Mouse (Mus musculus) MEL (cell line): ENCODE data around the gene Deaf1. TPM values are rescaled to one million over a fixed set of nuclear protein-coding genes. Genes with fewer than 3 reads are reported as not detected.

Experiments used
- DNase-seq: peaks from one replicate; pipeline ENCODE4 v3.0.0; 2011; ENCODE audit warnings: low read depth, low spot score
- H3K27ac ChIP-seq: 2 replicates; pipeline ENCODE4 v1.5.1; 2012; ENCODE audit warnings: low read depth, mild to moderate bottlenecking, control low read depth, low read length, moderate library complexity; ENCODE audit not compliant: control insufficient read depth
- H3K27me3 ChIP-seq, 2 experiments: fragments of 150-350 bp in 1 of 2; sonication (generic) in 1 of 2; 2 replicates each; pipeline ENCODE4 v1.6.1; 2012; ENCODE audit warnings: low read length in 2 of 2, mild to moderate bottlenecking in 2 of 2, improper control_type of control experiment in 1 of 2, moderate library complexity in 1 of 2; ENCODE audit not compliant: insufficient read depth in 2 of 2, control insufficient read depth in 1 of 2
- H3K36me3 ChIP-seq, 2 experiments: 2 replicates each; pipeline ENCODE4 v1.6.1; 2012 to 2014; ENCODE audit warnings: low read length in 2 of 2, improper control_type of control experiment in 1 of 2, inconsistent platforms in 1 of 2, mild to moderate bottlenecking in 1 of 2; ENCODE audit not compliant: insufficient read depth in 2 of 2, control insufficient read depth in 1 of 2
- H3K4me1 ChIP-seq, 2 experiments: fragments of 150-350 bp in 1 of 2; sonication (generic) in 1 of 2; 2 replicates each; pipeline ENCODE4 v1.6.1; 2012; ENCODE audit warnings: low read length in 2 of 2, improper control_type of control experiment in 1 of 2, mild to moderate bottlenecking in 1 of 2; ENCODE audit not compliant: insufficient read depth in 2 of 2, control insufficient read depth in 1 of 2
- H3K4me3 ChIP-seq, 2 experiments: fragments of 150-350 bp in 1 of 2; sonication (generic) in 1 of 2; 2 replicates each; pipeline ENCODE4 v1.5.1; 2012; ENCODE audit warnings: low read depth in 2 of 2, low read length in 2 of 2, mild to moderate bottlenecking in 2 of 2, moderate library complexity in 2 of 2, control low read depth in 1 of 2, improper control_type of control experiment in 1 of 2; ENCODE audit not compliant: control insufficient read depth in 1 of 2, insufficient read depth in 1 of 2
- H3K79me2 ChIP-seq: 2 replicates; pipeline ENCODE4 v1.6.1; 2012; ENCODE audit warnings: mild to moderate bottlenecking, low read length, moderate library complexity; ENCODE audit not compliant: control insufficient read depth, poor library complexity, insufficient read depth
- H3K9ac ChIP-seq: 2 replicates; pipeline ENCODE4 v1.6.1; 2012; ENCODE audit warnings: low read depth, mild to moderate bottlenecking, control low read depth, low read length, moderate library complexity; ENCODE audit not compliant: control insufficient read depth, poor library complexity, severe bottlenecking
- H3K9me3 ChIP-seq: fragments of 150-350 bp; sonication (generic); replicated peaks from 2 replicates; pipeline ENCODE4 v1.6.1; 2012; ENCODE audit warnings: mild to moderate bottlenecking, low read length, improper control_type of control experiment, moderate library complexity; ENCODE audit not compliant: insufficient read depth
- CHD1 ChIP-seq: IDR thresholded peaks from 2 replicates; pipeline ENCODE4 v1.6.1; 2012; ENCODE audit warnings: low read depth, mild to moderate bottlenecking, inconsistent platforms, low read length, improper control_type of control experiment
- CTCF ChIP-seq, 3 experiments: IDR thresholded peaks in 2 of 3; conservative IDR thresholded peaks in 1 of 3; 2 replicates each; pipeline ENCODE4 v1.5.1; 2011 to 2012; ENCODE audit warnings: low read length in 3 of 3, low read depth in 2 of 3, mild to moderate bottlenecking in 2 of 3, improper control_type of control experiment in 1 of 3, inconsistent platforms in 1 of 3, mixed read lengths in 1 of 3, moderate library complexity in 1 of 3; ENCODE audit not compliant: control insufficient read depth in 1 of 3, insufficient read depth in 1 of 3, poor library complexity in 1 of 3, severe bottlenecking in 1 of 3
- ELF1 ChIP-seq: IDR thresholded peaks from 2 replicates; pipeline ENCODE4 v1.6.1; 2014; ENCODE audit warnings: low read depth, mild to moderate bottlenecking, inconsistent platforms, low read length, improper control_type of control experiment, moderate library complexity
- GABPA ChIP-seq: IDR thresholded peaks from 2 replicates; pipeline ENCODE4 v1.6.1; 2012; ENCODE audit warnings: low read depth, mild to moderate bottlenecking, inconsistent platforms, low read length, improper control_type of control experiment, moderate library complexity
- JUND ChIP-seq: IDR thresholded peaks from 2 replicates; pipeline ENCODE4 v1.6.1; 2011; ENCODE audit warnings: low read depth, mild to moderate bottlenecking, improper control_type of control experiment, low read length
- MAFK ChIP-seq: IDR thresholded peaks from 2 replicates; pipeline ENCODE4 v1.6.1; 2011; ENCODE audit warnings: low read depth, mild to moderate bottlenecking, low read length, improper control_type of control experiment, borderline replicate concordance
- MAX ChIP-seq: IDR thresholded peaks from 2 replicates; pipeline ENCODE4 v1.6.1; 2011; ENCODE audit warnings: low read length, improper control_type of control experiment
- MAZ ChIP-seq: IDR thresholded peaks from 2 replicates; pipeline ENCODE4 v1.6.1; 2012; ENCODE audit warnings: low read depth, mild to moderate bottlenecking, inconsistent platforms, low read length, improper control_type of control experiment
- MEF2A ChIP-seq: IDR thresholded peaks from 2 replicates; pipeline ENCODE4 v1.6.1; 2014; ENCODE audit warnings: low read depth, mild to moderate bottlenecking, inconsistent platforms, low read length, improper control_type of control experiment; ENCODE audit not compliant: poor library complexity, insufficient replicate concordance, severe bottlenecking; ENCODE audit errors: extremely low read depth
- MXI1 ChIP-seq: IDR thresholded peaks from 2 replicates; pipeline ENCODE4 v1.6.1; 2011; ENCODE audit warnings: mild to moderate bottlenecking, low read depth, low read length, improper control_type of control experiment
- MYC ChIP-seq: IDR thresholded peaks from 2 replicates; pipeline ENCODE4 v1.6.1; 2011; ENCODE audit warnings: low read depth, mild to moderate bottlenecking, low read length, improper control_type of control experiment, moderate library complexity
- NELFE ChIP-seq: IDR thresholded peaks from 2 replicates; pipeline ENCODE4 v1.6.1; 2011; ENCODE audit warnings: low read depth, low read length, improper control_type of control experiment
- POLR2A ChIP-seq, 2 experiments: IDR thresholded peaks; 2 replicates each; pipeline ENCODE4 v1.6.1; 2011 to 2012; ENCODE audit warnings: low read length in 2 of 2, mild to moderate bottlenecking in 2 of 2, control low read depth in 1 of 2, improper control_type of control experiment in 1 of 2, low read depth in 1 of 2, moderate library complexity in 1 of 2; ENCODE audit not compliant: control insufficient read depth in 1 of 2, insufficient read depth in 1 of 2, poor library complexity in 1 of 2
- RAD21 ChIP-seq: IDR thresholded peaks from 2 replicates; pipeline ENCODE4 v1.6.1; 2011; ENCODE audit warnings: mild to moderate bottlenecking, low read depth, low read length, improper control_type of control experiment
- RCOR1 ChIP-seq: IDR thresholded peaks from 2 replicates; pipeline ENCODE4 v1.6.1; 2012; ENCODE audit warnings: low read depth, mild to moderate bottlenecking, inconsistent platforms, low read length, improper control_type of control experiment
- SMC3 ChIP-seq: IDR thresholded peaks from 2 replicates; pipeline ENCODE4 v1.6.1; 2011; ENCODE audit warnings: low read depth, low read length, improper control_type of control experiment
- TCF12 ChIP-seq: IDR thresholded peaks from 2 replicates; pipeline ENCODE4 v1.6.1; 2014; ENCODE audit warnings: low read depth, mild to moderate bottlenecking, inconsistent platforms, low read length, improper control_type of control experiment, moderate library complexity
- UBTF ChIP-seq: IDR thresholded peaks from 2 replicates; pipeline ENCODE4 v1.6.1; 2012; ENCODE audit warnings: low read depth, mild to moderate bottlenecking, inconsistent platforms, low read length, improper control_type of control experiment, moderate library complexity, borderline replicate concordance; ENCODE audit not compliant: insufficient read depth
- USF1 ChIP-seq: IDR thresholded peaks from 2 replicates; pipeline ENCODE4 v1.6.1; 2014; ENCODE audit warnings: low read depth, mild to moderate bottlenecking, inconsistent platforms, low read length, improper control_type of control experiment, moderate library complexity
- USF2 ChIP-seq, 2 experiments: IDR thresholded peaks; 2 replicates each; pipeline ENCODE4 v1.6.1; 2011 to 2012; ENCODE audit warnings: improper control_type of control experiment in 2 of 2, low read length in 2 of 2, borderline replicate concordance in 1 of 2, inconsistent platforms in 1 of 2, low read depth in 1 of 2, mild to moderate bottlenecking in 1 of 2; ENCODE audit not compliant: insufficient read depth in 1 of 2
- ZC3H11A ChIP-seq: IDR thresholded peaks from 2 replicates; pipeline ENCODE4 v1.6.1; 2012; ENCODE audit warnings: low read depth, mild to moderate bottlenecking, inconsistent platforms, low read length, improper control_type of control experiment
- ZKSCAN1 ChIP-seq: IDR thresholded peaks from 2 replicates; pipeline ENCODE4 v1.6.1; 2012; ENCODE audit warnings: low read depth, mild to moderate bottlenecking, inconsistent platforms, low read length, improper control_type of control experiment, moderate library complexity
- ZMIZ1 ChIP-seq: IDR thresholded peaks from 2 replicates; pipeline ENCODE4 v1.6.1; 2012; ENCODE audit warnings: low read depth, mild to moderate bottlenecking, inconsistent platforms, low read length, improper control_type of control experiment, moderate library complexity
- ZNF384 ChIP-seq: IDR thresholded peaks from 2 replicates; pipeline ENCODE4 v1.6.1; 2012; ENCODE audit warnings: low read depth, mild to moderate bottlenecking, inconsistent platforms, low read length, improper control_type of control experiment
- polyA plus RNA-seq, 2 experiments: library from polyadenylated mRNA; stranded (reverse) in 1 of 2; unstranded in 1 of 2; fragments of >175 nt in 1 of 2; fragments of >200 nt in 1 of 2; gene quantifications; 2 replicates each; pipeline versions ENCODE4 v1.2.1 to v1.2.4; 2012; ENCODE audit warnings: low replicate concordance in 2 of 2, low read depth in 1 of 2; ENCODE audit not compliant: insufficient read length in 2 of 2, insufficient read depth in 1 of 2, missing spikeins in 1 of 2
- total RNA-seq: library from RNA; depleted of rRNA; stranded (reverse); fragments of 300-350 nt; gene quantifications from 2 replicates; pipeline ENCODE4 v1.2.3, GENCODE M21; 2012

The Deaf1 gene
- total and polyA plus RNA-seq, 3 experiments = 13.2 to 91.1 TPM; not detected in 1

DNA sequence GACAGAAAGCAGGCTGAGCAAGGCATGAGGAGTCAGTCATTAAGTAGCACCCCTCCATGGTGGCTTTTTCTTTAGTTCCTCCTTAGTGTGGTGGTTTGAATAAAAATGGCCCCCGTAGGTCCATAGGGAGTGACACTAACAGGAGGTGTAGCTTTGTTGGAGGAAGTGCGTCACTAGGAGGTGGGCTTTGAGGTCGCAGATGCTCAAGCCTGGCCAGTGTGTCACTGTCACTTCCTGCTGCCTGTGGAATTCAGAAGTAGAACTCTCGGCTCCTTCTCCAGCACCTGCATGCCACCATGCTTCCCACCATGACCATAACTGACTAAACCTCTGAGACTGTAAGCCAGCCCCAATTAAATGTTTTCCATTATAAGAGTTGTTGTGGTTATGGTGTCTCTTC lies 39.9 kb upstream of the Deaf1 start:
- Histone ChIP-seq H3K36me3 (peaks cover 0 to 31% of the 10 kb centered on the region in 2 experiments; a peak in 2 of 4 replicates), H3K9ac (no peak overlapping the region), H3K4me3 (no peak overlapping the region), H3K79me2 (no peaks in the 10 kb centered on the region), H3K27me3 (no peaks in the 10 kb centered on the region), H3K4me1 (peaks cover 19 to 35% of the 10 kb centered on the region in 2 experiments), H3K9me3 (no peaks in the 10 kb centered on the region), H3K27ac (no peak overlapping the region)
- peak; percentile 24 for DNase-seq
- TF ChIP-seq USF2 (IDR thresholded peaks at IDR 0.05; ENCODE audit: borderline replicate concordance in 1 of 2, insufficient read depth in 1 of 2, low read depth in 1 of 2, low read length in 2 of 2) = no peak
- no peak for TF ChIP-seq MXI1
- no peak for TF ChIP-seq ELF1
- no peak for TF ChIP-seq ZNF384
- TF ChIP-seq CTCF (IDR thresholded peaks at IDR 0.05 in 2 of 3, conservative IDR thresholded peaks at IDR 0.05 in 1 of 3; ENCODE audit: control insufficient read depth in 1 of 3, insufficient read depth in 1 of 3, low read depth in 2 of 3, low read length in 3 of 3, poor library complexity in 1 of 3, severe bottlenecking in 1 of 3) = no peak
- no peak for TF ChIP-seq ZC3H11A
- no peak for TF ChIP-seq RCOR1

- H3K27ac ChIP-seq = 0 out of 2 replicates have a peak overlapping the region, but pooled peaks have one; percentile 3
- H3K9ac ChIP-seq = no peak overlapping the region
- H3K79me2 ChIP-seq = no peaks in the 10 kb centered on the region
- peaks cover 0 to 21% of the 10 kb centered on the region in 2 experiments; a peak in 2 of 4 replicates for H3K36me3 ChIP-seq
- H3K4me3 ChIP-seq = no peak overlapping the region
- DNase-seq = no peak
- H3K27me3 ChIP-seq = no peaks in the 10 kb centered on the region
- H3K4me1 ChIP-seq = peaks cover 17 to 22% of the 10 kb centered on the region in 2 experiments
- TF ChIP-seq ZMIZ1 (no peak), POLR2A (IDR thresholded peaks at IDR 0.05; ENCODE audit: control insufficient read depth in 1 of 2, insufficient read depth in 1 of 2, low read depth in 1 of 2, low read length in 2 of 2, poor library complexity in 1 of 2) (no peak)
- H3K9me3 ChIP-seq = no peaks in the 10 kb centered on the region
Measured at GRCm38 (mm10) chr7:141365049-141365445, 37.6 kb upstream of the Deaf1 start.

GRCm38 (mm10) chr7:141364349-141365048 lies 37.0 kb upstream of the Deaf1 start:
- peaks cover 0 to 16% of the 10 kb centered on the region in 2 experiments; a peak in 2 of 4 replicates for H3K36me3 ChIP-seq
- H3K4me3 ChIP-seq = no peak overlapping the region
- no peaks in the 10 kb centered on the region for H3K79me2 ChIP-seq
- no peaks in the 10 kb centered on the region for H3K27me3 ChIP-seq
- H3K9ac ChIP-seq = no peak overlapping the region
- H3K9me3 ChIP-seq = no peaks in the 10 kb centered on the region
- H3K27ac ChIP-seq = peak overlapping the region; percentile 14
- peaks cover 12 to 20% of the 10 kb centered on the region in 2 experiments for H3K4me1 ChIP-seq
- DNase-seq = peak; percentile 86
- TF ChIP-seq MEF2A = no peak
- no peak; the same call in 1 of the 2 replicates for TF ChIP-seq SMC3
- TF ChIP-seq MAFK = no peak
- no peak for TF ChIP-seq GABPA
- no peak for TF ChIP-seq USF2 (IDR thresholded peaks at IDR 0.05; ENCODE audit: borderline replicate concordance in 1 of 2, insufficient read depth in 1 of 2, low read depth in 1 of 2, low read length in 2 of 2)
- TF ChIP-seq USF1 = no peak
- TF ChIP-seq MAZ = no peak
- no peak; the same call in none of the 2 replicates for TF ChIP-seq MAX
- peak; percentile 68; the same call in 1 of the 2 replicates for TF ChIP-seq RCOR1
- TF ChIP-seq JUND = 0 out of 2 replicates have a peak, but pooled peaks have one; percentile 54
- TF ChIP-seq NELFE = no peak
- no peak for TF ChIP-seq RAD21
- TF ChIP-seq MYC = peak; percentile 62
- TF ChIP-seq TCF12 = peak; percentile 93
- no peak for TF ChIP-seq CHD1
- TF ChIP-seq UBTF = no peak
- TF ChIP-seq ZKSCAN1 = peak; percentile 10; the same call in 1 of the 2 replicates
